Mouse (Mus musculus) bone marrow macrophage, adult 2 months (primary cell): ENCODE measurements at regions not wholly inside any gene's neighbourhood (a gene's known extent, or its start where the extent isn't known, plus 50 kb on each side); places are given as distances from the start of the nearest gene placed in this dataset.

Experiments used
- CTCF ChIP-seq: IDR thresholded peaks from 2 replicates; pipeline ENCODE4 v1.5.1; 2012; ENCODE audit warnings: low read depth, mild to moderate bottlenecking, low read length, moderate library complexity
- POLR2A ChIP-seq: IDR thresholded peaks from 2 replicates; pipeline ENCODE4 v1.6.1; 2012; ENCODE audit warnings: mild to moderate bottlenecking, low read depth, low read length, borderline replicate concordance

GRCm38 (mm10) chr7:136229592-136229991 lies 513.4 kb upstream of the Mki67 start:
- no peak for TF ChIP-seq CTCF
- TF ChIP-seq POLR2A = no peak
